Mouse (Mus musculus): ENCODE measurements around the gene Pnpla5. TPM values are rescaled to one million over a fixed set of nuclear protein-coding genes. Genes with fewer than 3 reads are reported as not detected.
A peak's percentile ranks its signal among the peaks of the same experiment; 100 is the strongest.

Pnpla5 gene
- polyA plus RNA-seq, 2 experiments = not detected

- Histone ChIP-seq H3K9ac (ENCODE audit: low read depth, low read length, severe bottlenecking) (no peak overlapping the region), H3K36me3 (ENCODE audit: control insufficient read depth, insufficient read depth, low read length) (no peaks in the 10 kb centered on the region), H3K4me1 (ENCODE audit: control insufficient read depth, insufficient read depth, low read length) (no peaks in the 10 kb centered on the region), H3K4me2 (replicated peaks; ENCODE audit: low read depth, low read length, severe bottlenecking) (no peak overlapping the region), H3K4me3 (replicated peaks; ENCODE audit: low read length) (no peak overlapping the region), H3K27me3 (ENCODE audit: control insufficient read depth, insufficient read depth, low read length) (no peaks in the 10 kb centered on the region), H3K9me3 (ENCODE audit: control insufficient read depth, low read length) (no peaks in the 10 kb centered on the region), H3K27ac (replicated peaks; ENCODE audit: low read depth, low read length) (no peak overlapping the region)
- TF ChIP-seq POLR2A (IDR thresholded peaks at IDR 0.05; ENCODE audit: borderline replicate concordance, extremely low read depth, insufficient read depth, insufficient read length) = no peak
- WGBS = 54% methylated on average over 9 of the region's 9 CpGs
- DNase-seq (ENCODE audit: low spot score) (no peak), ATAC-seq (ENCODE audit: low FRiP score, low read depth) (no peak)
Measured at GRCm38 (mm10) chr15:84086775-84087174, 36.2 kb downstream of the Pnpla5 start.

DNA sequence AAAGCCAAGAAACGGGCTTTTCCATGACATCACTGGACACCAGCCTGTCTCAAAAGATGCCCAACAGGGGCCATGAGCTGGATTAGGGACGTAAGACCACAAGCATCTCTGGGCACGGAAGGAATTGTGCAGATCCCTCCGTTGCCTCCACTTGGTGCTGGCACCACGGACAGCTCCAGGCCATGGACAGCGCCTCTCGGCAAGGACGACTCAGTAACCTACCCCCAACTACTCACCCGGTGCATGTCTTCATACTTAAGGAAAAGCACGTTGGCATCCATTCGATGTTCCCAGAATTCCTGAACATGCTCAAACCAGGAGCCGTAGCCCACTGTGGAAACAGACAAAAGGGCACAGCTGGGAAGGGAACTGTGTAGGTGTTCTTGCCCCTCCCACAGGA is 36.6 kb downstream of the Pnpla5 start:
- no peaks in the 10 kb centered on the region for H3K4me1 ChIP-seq (ENCODE audit: control insufficient read depth, insufficient read depth, low read length)
- no peaks in the 10 kb centered on the region for H3K9me3 ChIP-seq (ENCODE audit: control insufficient read depth, low read length)
- H3K36me3 ChIP-seq (ENCODE audit: control insufficient read depth, insufficient read depth, low read length) = no peaks in the 10 kb centered on the region
- H3K9ac ChIP-seq (ENCODE audit: low read depth, low read length, severe bottlenecking) = no peak overlapping the region
- 28% methylated on average over 12 of the region's 12 CpGs for WGBS
- H3K27ac ChIP-seq (replicated peaks; ENCODE audit: low read depth, low read length) = no peak overlapping the region
- no peak overlapping the region for H3K4me2 ChIP-seq (replicated peaks; ENCODE audit: low read depth, low read length, severe bottlenecking)
- no peaks in the 10 kb centered on the region for H3K27me3 ChIP-seq (ENCODE audit: control insufficient read depth, insufficient read depth, low read length)
- ATAC-seq (ENCODE audit: low FRiP score, low read depth) (no peak), DNase-seq (ENCODE audit: low spot score) (peak; percentile 33)
- no peak for TF ChIP-seq POLR2A (IDR thresholded peaks at IDR 0.05; ENCODE audit: borderline replicate concordance, extremely low read depth, insufficient read depth, insufficient read length)
- H3K4me3 ChIP-seq (replicated peaks; ENCODE audit: low read length) = no peak overlapping the region

GRCm38 (mm10) chr15:84080069-84080468 is 42.9 kb downstream of the Pnpla5 start:
- H3K36me3 ChIP-seq (ENCODE audit: control insufficient read depth, insufficient read depth, low read length) = no peaks in the 10 kb centered on the region
- 76% methylated on average over 7 of the region's 7 CpGs for WGBS
- no peaks in the 10 kb centered on the region for H3K4me1 ChIP-seq (ENCODE audit: control insufficient read depth, insufficient read depth, low read length)
- ATAC-seq (ENCODE audit: low FRiP score, low read depth) (no peak), DNase-seq (ENCODE audit: low spot score) (no peak)
- no peak for TF ChIP-seq POLR2A (IDR thresholded peaks at IDR 0.05; ENCODE audit: borderline replicate concordance, extremely low read depth, insufficient read depth, insufficient read length)
- no peaks in the 10 kb centered on the region for H3K27me3 ChIP-seq (ENCODE audit: control insufficient read depth, insufficient read depth, low read length)
- no peak overlapping the region for H3K27ac ChIP-seq (replicated peaks; ENCODE audit: low read depth, low read length)
- no peak overlapping the region for H3K9ac ChIP-seq (ENCODE audit: low read depth, low read length, severe bottlenecking)
- no peaks in the 10 kb centered on the region for H3K9me3 ChIP-seq (ENCODE audit: control insufficient read depth, low read length)
- no peak overlapping the region for H3K4me2 ChIP-seq (replicated peaks; ENCODE audit: low read depth, low read length, severe bottlenecking)
- no peak overlapping the region for H3K4me3 ChIP-seq (replicated peaks; ENCODE audit: low read length)

DNA sequence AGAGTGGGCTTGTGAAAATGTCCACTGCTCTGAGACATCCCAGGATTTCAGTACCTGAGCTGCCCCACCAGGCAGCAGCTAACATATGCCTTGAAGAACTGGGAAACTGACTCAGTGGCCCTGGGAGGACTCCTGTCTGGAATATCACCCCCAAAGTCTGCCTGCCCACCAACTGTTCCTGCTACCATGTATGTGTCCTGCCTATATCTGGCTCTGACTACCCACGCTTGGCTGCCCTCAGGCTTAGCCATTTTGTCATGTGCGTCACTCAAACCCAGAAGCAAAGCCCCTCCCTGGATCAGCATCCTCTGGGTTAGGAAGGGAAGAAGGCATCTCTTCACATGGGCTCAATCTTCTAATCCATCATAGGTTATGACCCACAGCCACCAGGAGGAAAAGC is 43.5 kb downstream of the Pnpla5 start:
- H3K4me2 ChIP-seq (replicated peaks; ENCODE audit: low read depth, low read length, severe bottlenecking) = no peak overlapping the region
- DNase-seq (ENCODE audit: low spot score) (no peak), ATAC-seq (ENCODE audit: low FRiP score, low read depth) (no peak)
- WGBS = 79% methylated on average over 2 of the region's 2 CpGs
- H3K36me3 ChIP-seq (ENCODE audit: control insufficient read depth, insufficient read depth, low read length) = no peaks in the 10 kb centered on the region
- TF ChIP-seq POLR2A (IDR thresholded peaks at IDR 0.05; ENCODE audit: borderline replicate concordance, extremely low read depth, insufficient read depth, insufficient read length) = no peak
- no peak overlapping the region for H3K4me3 ChIP-seq (replicated peaks; ENCODE audit: low read length)
- no peaks in the 10 kb centered on the region for H3K9me3 ChIP-seq (ENCODE audit: control insufficient read depth, low read length)
- no peak overlapping the region for H3K27ac ChIP-seq (replicated peaks; ENCODE audit: low read depth, low read length)
- no peaks in the 10 kb centered on the region for H3K4me1 ChIP-seq (ENCODE audit: control insufficient read depth, insufficient read depth, low read length)
- H3K9ac ChIP-seq (ENCODE audit: low read depth, low read length, severe bottlenecking) = no peak overlapping the region
- H3K27me3 ChIP-seq (ENCODE audit: control insufficient read depth, insufficient read depth, low read length) = no peaks in the 10 kb centered on the region

GRCm38 (mm10) chr15:84078667-84079066 is 44.3 kb downstream of the Pnpla5 start:
- no peak for TF ChIP-seq POLR2A (IDR thresholded peaks at IDR 0.05; ENCODE audit: borderline replicate concordance, extremely low read depth, insufficient read depth, insufficient read length)
- WGBS = 79% methylated on average over 13 of the region's 13 CpGs
- no peaks in the 10 kb centered on the region for H3K4me1 ChIP-seq (ENCODE audit: control insufficient read depth, insufficient read depth, low read length)
- H3K27me3 ChIP-seq (ENCODE audit: control insufficient read depth, insufficient read depth, low read length) = no peaks in the 10 kb centered on the region
- no peak overlapping the region for H3K9ac ChIP-seq (ENCODE audit: low read depth, low read length, severe bottlenecking)
- DNase-seq (ENCODE audit: low spot score) (no peak), ATAC-seq (ENCODE audit: low FRiP score, low read depth) (no peak)
- no peak overlapping the region for H3K4me2 ChIP-seq (replicated peaks; ENCODE audit: low read depth, low read length, severe bottlenecking)
- H3K4me3 ChIP-seq (replicated peaks; ENCODE audit: low read length) = no peak overlapping the region
- H3K9me3 ChIP-seq (ENCODE audit: control insufficient read depth, low read length) = no peaks in the 10 kb centered on the region
- no peak overlapping the region for H3K27ac ChIP-seq (replicated peaks; ENCODE audit: low read depth, low read length)
- no peaks in the 10 kb centered on the region for H3K36me3 ChIP-seq (ENCODE audit: control insufficient read depth, insufficient read depth, low read length)

GRCm38 (mm10) chr15:84077151-84077550 is 45.8 kb downstream of the Pnpla5 start:
- 63% methylated on average over 17 of the region's 17 CpGs for WGBS

More at GRCm38 (mm10) chr15:84077151-84077550, 45.8 kb downstream of the Pnpla5 start:
- no peak for TF ChIP-seq POLR2A (IDR thresholded peaks at IDR 0.05; ENCODE audit: borderline replicate concordance, extremely low read depth, insufficient read depth, insufficient read length)
- Histone ChIP-seq H3K9ac (ENCODE audit: low read depth, low read length, severe bottlenecking) (no peak overlapping the region), H3K4me1 (ENCODE audit: control insufficient read depth, insufficient read depth, low read length) (no peaks in the 10 kb centered on the region), H3K4me2 (replicated peaks; ENCODE audit: low read depth, low read length, severe bottlenecking) (no peak overlapping the region), H3K27ac (replicated peaks; ENCODE audit: low read depth, low read length) (no peak overlapping the region), H3K27me3 (ENCODE audit: control insufficient read depth, insufficient read depth, low read length) (no peaks in the 10 kb centered on the region), H3K4me3 (replicated peaks; ENCODE audit: low read length) (no peak overlapping the region), H3K9me3 (ENCODE audit: control insufficient read depth, low read length) (no peaks in the 10 kb centered on the region), H3K36me3 (ENCODE audit: control insufficient read depth, insufficient read depth, low read length) (no peaks in the 10 kb centered on the region)
- DNase-seq (ENCODE audit: low spot score) (no peak), ATAC-seq (ENCODE audit: low FRiP score, low read depth) (no peak)
